Mouse (Mus musculus) neural tube, embryonic 14.5 days (tissue): ENCODE measurements around the gene Tmpo. TPM values are rescaled to one million over a fixed set of nuclear protein-coding genes. Genes with fewer than 3 reads are reported as not detected.
A peak's percentile ranks its signal among the peaks of the same experiment; 100 is the strongest.

Experiments
- ATAC-seq: fragments of 200-750 bp; cut with Nextera tagmentation; 2 replicates; pipeline ENCODE4 v1.8.0; 2017; ENCODE audit warnings: low read depth, mild to moderate bottlenecking, moderate TSS enrichment, moderate library complexity
- H3K27ac ChIP-seq: fragments of 300-500 bp; sonication (generic); 2 replicates; pipeline ENCODE4 v1.5.1; 2014; ENCODE audit warnings: low read depth, mild to moderate bottlenecking, control low read depth, low read length, moderate library complexity, mixed read lengths
- H3K27me3 ChIP-seq: fragments of 300-500 bp; sonication (generic); 2 replicates; pipeline ENCODE4 v1.6.1; 2014; ENCODE audit warnings: low read length; ENCODE audit not compliant: control insufficient read depth, insufficient read depth
- H3K36me3 ChIP-seq: fragments of 300-500 bp; sonication (generic); 2 replicates; pipeline ENCODE4 v1.6.1; 2014; ENCODE audit warnings: low read length, mixed read lengths; ENCODE audit not compliant: control insufficient read depth, insufficient read depth
- H3K4me1 ChIP-seq: fragments of 300-500 bp; sonication (generic); 2 replicates; pipeline ENCODE4 v1.6.1; 2014; ENCODE audit warnings: low read length; ENCODE audit not compliant: control insufficient read depth, insufficient read depth
- H3K4me2 ChIP-seq: fragments of 300-500 bp; sonication (generic); 2 replicates; pipeline ENCODE4 v1.6.1; 2014; ENCODE audit warnings: mild to moderate bottlenecking, low read depth, low read length, control low read depth
- H3K4me3 ChIP-seq: fragments of 300-500 bp; sonication (generic); 2 replicates; pipeline ENCODE4 v1.5.1; 2014; ENCODE audit warnings: low read depth, low read length, control low read depth, mixed read lengths
- H3K9ac ChIP-seq: fragments of 300-500 bp; sonication (generic); replicated peaks from 2 replicates; pipeline ENCODE4 v1.6.1; 2014; ENCODE audit warnings: low read depth, mild to moderate bottlenecking, control low read depth, low read length, mixed read lengths
- H3K9me3 ChIP-seq: fragments of 300-500 bp; sonication (generic); 2 replicates; pipeline ENCODE4 v1.6.1; 2016; ENCODE audit warnings: low read length; ENCODE audit not compliant: control insufficient read depth
- WGBS: fragments of 180-500 bp; shearing (Covaris S2); extraction: QIAGEN DNeasy Blood & Tissue Kit; methylation state at CpG from one replicate; pipeline ENCODE4 v1.1.7; 2014; 5-methylcytosine and 5-hydroxymethylcytosine counted together
- polyA plus RNA-seq: library from polyadenylated mRNA; unstranded; fragments of >200 nt; fragmentation: Nextera tagmentation; extraction: Ambion mirVana; gene quantifications from 2 replicates; pipeline ENCODE4 v1.2.1, GENCODE M21; 2014

Tmpo gene
- polyA plus RNA-seq, 1 experiment from 2014 or later = 96.1 TPM

GRCm38 (mm10) chr10:91156338-91156737, 24.8 kb downstream of the Tmpo start:
- Histone ChIP-seq H3K4me3 (no peak overlapping the region), H3K9me3 (no peaks in the 10 kb centered on the region), H3K27ac (no peak overlapping the region), H3K4me2 (no peak overlapping the region), H3K27me3 (no peaks in the 10 kb centered on the region), H3K9ac (no peak overlapping the region), H3K4me1 (no peaks in the 10 kb centered on the region), H3K36me3 (peaks cover 38% of the 10 kb centered on the region)
- no peak for ATAC-seq
- 86% methylated on average over 6 of the region's 6 CpGs for WGBS

- Histone ChIP-seq H3K4me3 (no peak overlapping the region), H3K4me1 (no peaks in the 10 kb centered on the region), H3K27ac (no peak overlapping the region), H3K9me3 (no peaks in the 10 kb centered on the region), H3K36me3 (peaks cover 42% of the 10 kb centered on the region), H3K27me3 (no peaks in the 10 kb centered on the region), H3K4me2 (no peak overlapping the region), H3K9ac (no peak overlapping the region)
- no peak for ATAC-seq
- WGBS = 87% methylated on average over 10 of the region's 10 CpGs
These were observed 27.1 kb downstream of the Tmpo start for GRCm38 (mm10) chr10:91153894-91154503.

- no peak overlapping the region for H3K27ac ChIP-seq
- H3K4me3 ChIP-seq = no peak overlapping the region
- H3K9ac ChIP-seq = no peak overlapping the region
- H3K27me3 ChIP-seq = no peaks in the 10 kb centered on the region
- WGBS = 97% methylated on average over 7 of the region's 7 CpGs
- no peak overlapping the region for H3K4me2 ChIP-seq
- no peaks in the 10 kb centered on the region for H3K4me1 ChIP-seq
- H3K36me3 ChIP-seq = peaks cover 17% of the 10 kb centered on the region
- H3K9me3 ChIP-seq = no peaks in the 10 kb centered on the region
- no peak for ATAC-seq
These were observed 35.7 kb downstream of the Tmpo start for GRCm38 (mm10) chr10:91145413-91145812.

GRCm38 (mm10) chr10:91143313-91144230, 37.5 kb downstream of the Tmpo start:
- no peaks in the 10 kb centered on the region for H3K9me3 ChIP-seq
- no peak overlapping the region for H3K9ac ChIP-seq
- ATAC-seq = no peak
- 78% methylated on average over 18 of the region's 18 CpGs for WGBS
- H3K27me3 ChIP-seq = no peaks in the 10 kb centered on the region
- H3K27ac ChIP-seq = no peak overlapping the region
- no peak overlapping the region for H3K4me3 ChIP-seq
- H3K4me1 ChIP-seq = no peaks in the 10 kb centered on the region
- H3K36me3 ChIP-seq = peaks cover 7% of the 10 kb centered on the region
- no peak overlapping the region for H3K4me2 ChIP-seq

GRCm38 (mm10) chr10:91142654-91143191, 38.4 kb downstream of the Tmpo start:
- H3K4me1 ChIP-seq = no peaks in the 10 kb centered on the region
- no peaks in the 10 kb centered on the region for H3K27me3 ChIP-seq
- no peak overlapping the region for H3K4me3 ChIP-seq
- H3K9me3 ChIP-seq = no peaks in the 10 kb centered on the region
- 76% methylated on average over 10 of the region's 10 CpGs for WGBS
- H3K4me2 ChIP-seq = no peak overlapping the region
- no peak overlapping the region for H3K27ac ChIP-seq
- peaks cover 7% of the 10 kb centered on the region for H3K36me3 ChIP-seq
- H3K9ac ChIP-seq = no peak overlapping the region
- no peak for ATAC-seq

GRCm38 (mm10) chr10:91141564-91141963, 39.6 kb downstream of the Tmpo start:
- WGBS = 34% methylated on average over 2 of the region's 2 CpGs

GRCm38 (mm10) chr10:91139148-91139766, 41.9 kb downstream of the Tmpo start:
- H3K36me3 ChIP-seq = no peaks in the 10 kb centered on the region
- H3K9me3 ChIP-seq = no peaks in the 10 kb centered on the region
- no peak overlapping the region for H3K27ac ChIP-seq
- H3K9ac ChIP-seq = no peak overlapping the region
- no peaks in the 10 kb centered on the region for H3K27me3 ChIP-seq
- no peaks in the 10 kb centered on the region for H3K4me1 ChIP-seq
- no peak for ATAC-seq
- WGBS = 93% methylated on average over 14 of the region's 14 CpGs
- H3K4me2 ChIP-seq = no peak overlapping the region
- no peak overlapping the region for H3K4me3 ChIP-seq

More at GRCm38 (mm10) chr10:91141564-91141963, 39.6 kb downstream of the Tmpo start:
- Histone ChIP-seq H3K27me3 (no peaks in the 10 kb centered on the region), H3K9ac (no peak overlapping the region), H3K4me3 (no peak overlapping the region), H3K27ac (no peak overlapping the region), H3K36me3 (peaks cover 3% of the 10 kb centered on the region), H3K9me3 (no peaks in the 10 kb centered on the region), H3K4me1 (no peaks in the 10 kb centered on the region), H3K4me2 (no peak overlapping the region)
- peak; percentile 42; the same call in 1 of the 2 replicates for ATAC-seq

GRCm38 (mm10) chr10:91138317-91138716, 42.8 kb downstream of the Tmpo start:
- WGBS = 81% methylated on average over 3 of the region's 3 CpGs
- Histone ChIP-seq H3K27me3 (no peaks in the 10 kb centered on the region), H3K4me3 (no peak overlapping the region), H3K36me3 (no peaks in the 10 kb centered on the region), H3K27ac (no peak overlapping the region), H3K9ac (no peak overlapping the region), H3K4me2 (no peak overlapping the region), H3K9me3 (no peaks in the 10 kb centered on the region), H3K4me1 (no peaks in the 10 kb centered on the region)
- ATAC-seq = no peak
